Mouse (Mus musculus): ENCODE results near the gene Myt1. TPM values are rescaled to one million over a fixed set of nuclear protein-coding genes. Genes with fewer than 3 reads are reported as not detected.

Myt1 gene
- polyA plus RNA-seq, 1 experiment from 2014 or later: not detected

DNA sequence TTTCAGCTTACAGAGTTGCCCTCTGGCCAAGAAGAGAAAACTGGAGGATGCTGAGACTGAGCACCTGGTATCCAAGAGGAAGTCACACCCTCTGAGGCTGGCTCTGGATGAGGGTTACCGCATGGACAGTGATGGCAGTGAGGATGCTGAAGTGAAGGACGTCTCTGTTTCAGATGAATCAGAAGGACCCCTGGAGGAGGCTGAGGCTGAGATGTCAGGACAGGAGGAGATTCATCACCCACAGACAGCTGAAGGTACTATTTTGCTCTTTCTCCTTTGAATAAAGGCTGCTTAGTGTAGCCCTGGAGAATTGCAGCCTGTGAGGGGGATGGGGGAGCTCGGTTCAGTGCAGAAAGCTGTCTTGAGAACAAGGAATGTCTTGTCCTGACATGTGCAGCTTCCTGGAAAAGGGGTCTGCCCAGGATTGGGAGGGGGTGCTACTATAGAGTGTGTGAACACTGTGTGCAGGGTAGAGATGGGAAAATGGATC, 32.6 kb downstream of the Myt1 start:
- Histone ChIP-seq H3K27ac (ENCODE audit: low read depth) (no peak overlapping the region), H3K4me1 (ENCODE audit: insufficient read depth) (no peaks in the 10 kb centered on the region), H3K27me3 (ENCODE audit: insufficient read depth, low read length) (no peaks in the 10 kb centered on the region), H3K9ac (replicated peaks) (no peak overlapping the region), H3K4me3 (ENCODE audit: low read depth, low read length) (no peak overlapping the region), H3K36me3 (replicated peaks; ENCODE audit: insufficient read depth, low read length) (no peaks in the 10 kb centered on the region), H3K4me2 (ENCODE audit: low read depth, low read length) (no peak overlapping the region), H3K9me3 (ENCODE audit: low read length) (no peaks in the 10 kb centered on the region)
- ATAC-seq (no peak), DNase-seq (no peak)
- TF ChIP-seq CTCF (IDR thresholded peaks at IDR 0.05; ENCODE audit: low read depth): no peak
- 63% methylated on average over 3 of the region's 3 CpGs for WGBS (ENCODE audit: insufficient replicate concordance)

DNA sequence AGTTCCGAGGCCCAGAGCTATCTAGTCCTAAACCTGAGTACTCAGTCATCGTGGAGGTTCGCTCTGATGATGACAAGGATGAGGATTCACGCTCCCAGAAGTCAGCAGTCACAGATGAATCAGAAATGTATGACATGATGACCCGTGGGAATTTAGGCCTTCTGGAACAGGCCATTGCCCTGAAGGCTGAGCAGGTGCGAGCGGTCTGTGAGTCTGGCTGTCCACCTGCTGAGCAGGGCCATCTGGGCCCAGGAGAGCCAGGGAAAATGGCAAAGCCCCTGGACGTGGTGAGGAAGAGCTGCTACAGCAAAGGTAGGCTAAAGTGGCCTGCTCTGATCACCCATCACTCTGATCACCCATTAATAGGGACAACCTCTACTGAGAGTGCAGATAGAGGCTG, 34.5 kb downstream of the Myt1 start:
- Histone ChIP-seq H3K36me3 (replicated peaks; ENCODE audit: insufficient read depth, low read length) (no peaks in the 10 kb centered on the region), H3K4me1 (ENCODE audit: insufficient read depth) (no peaks in the 10 kb centered on the region), H3K9me3 (ENCODE audit: low read length) (no peaks in the 10 kb centered on the region), H3K27me3 (ENCODE audit: insufficient read depth, low read length) (no peaks in the 10 kb centered on the region), H3K9ac (replicated peaks) (no peak overlapping the region), H3K27ac (ENCODE audit: low read depth) (no peak overlapping the region), H3K4me3 (ENCODE audit: low read depth, low read length) (no peak overlapping the region), H3K4me2 (ENCODE audit: low read depth, low read length) (no peak overlapping the region)
- WGBS (ENCODE audit: insufficient replicate concordance): 64% methylated on average over 8 of the region's 8 CpGs
- no peak for ATAC-seq
- DNase-seq: no peak
- TF ChIP-seq EP300 (IDR thresholded peaks at IDR 0.05; ENCODE audit: low read depth) (no peak), CTCF (IDR thresholded peaks at IDR 0.05; ENCODE audit: low read depth) (no peak)

DNA sequence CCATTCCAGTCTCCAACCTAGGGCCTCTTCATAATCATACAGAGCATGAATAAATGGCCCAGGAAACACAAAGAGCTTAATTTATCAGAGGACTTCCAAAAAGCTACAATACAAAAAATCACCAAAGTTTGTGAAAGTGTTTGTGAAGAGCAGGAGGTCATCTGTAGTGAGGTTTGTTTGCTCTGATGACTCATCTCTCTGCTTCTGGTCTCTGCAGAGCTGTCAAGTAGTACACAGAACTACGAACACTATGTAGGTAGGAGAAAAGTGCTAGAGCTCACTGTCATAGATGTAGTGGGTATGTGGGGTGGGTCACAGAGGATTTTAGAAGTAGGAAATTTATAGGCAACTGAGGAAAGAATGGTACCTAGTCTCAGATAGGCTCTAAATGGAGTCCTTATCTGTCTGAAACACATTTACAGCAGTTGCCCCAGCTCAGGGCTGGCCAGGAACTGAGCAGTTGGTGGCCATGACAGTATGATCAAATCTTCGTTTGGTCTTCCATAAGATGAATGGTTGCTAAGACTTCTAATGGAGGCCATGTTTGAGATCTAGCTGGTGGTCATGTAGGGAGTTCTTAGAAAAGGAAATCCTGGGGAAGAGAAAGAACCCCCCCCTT, 66.0 kb downstream of the Myt1 start:
- no peaks in the 10 kb centered on the region for H3K27me3 ChIP-seq (ENCODE audit: insufficient read depth, low read length)
- ATAC-seq (peak; percentile 77), DNase-seq (no peak)
- TF ChIP-seq EP300 (IDR thresholded peaks at IDR 0.05; ENCODE audit: low read depth) (peak; percentile 47; the same call in 1 of the 2 replicates), CTCF (IDR thresholded peaks at IDR 0.05; ENCODE audit: low read depth) (no peak)
- H3K27ac ChIP-seq (ENCODE audit: low read depth): no peak overlapping the region
- no peak overlapping the region for H3K4me2 ChIP-seq (ENCODE audit: low read depth, low read length)
- H3K9ac ChIP-seq (replicated peaks): no peak overlapping the region
- H3K9me3 ChIP-seq (ENCODE audit: low read length): no peaks in the 10 kb centered on the region
- H3K4me1 ChIP-seq (ENCODE audit: insufficient read depth): peaks cover 4% of the 10 kb centered on the region; the same call in 1 of the 2 replicates
- H3K4me3 ChIP-seq (ENCODE audit: low read depth, low read length): no peak overlapping the region
- WGBS (ENCODE audit: insufficient replicate concordance): 39% methylated on average over 2 of the region's 2 CpGs
- H3K36me3 ChIP-seq (replicated peaks; ENCODE audit: insufficient read depth, low read length): no peaks in the 10 kb centered on the region

DNA sequence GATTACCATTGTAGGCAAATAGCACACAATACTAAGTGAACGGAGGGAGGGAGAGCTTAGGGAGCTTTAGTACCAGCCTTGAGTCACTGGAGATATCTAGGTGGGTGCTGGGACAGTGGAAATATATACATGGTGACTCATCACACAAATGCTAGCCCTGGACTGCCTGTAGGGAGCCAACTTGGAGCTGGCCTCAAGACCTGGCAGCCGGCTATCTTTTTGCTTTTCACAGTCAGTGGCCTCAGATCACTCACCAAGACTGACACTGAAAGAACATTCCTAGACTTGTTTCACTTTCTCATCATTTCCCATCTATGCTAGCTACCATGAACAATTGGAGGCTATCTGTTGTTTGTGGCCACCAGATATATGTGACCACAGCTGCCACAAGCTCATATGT, 69.6 kb downstream of the Myt1 start:
- Histone ChIP-seq H3K9me3 (ENCODE audit: low read length) (no peaks in the 10 kb centered on the region), H3K4me1 (ENCODE audit: insufficient read depth) (peaks cover 9% of the 10 kb centered on the region), H3K4me2 (ENCODE audit: low read depth, low read length) (no peak overlapping the region), H3K36me3 (replicated peaks; ENCODE audit: insufficient read depth, low read length) (no peaks in the 10 kb centered on the region), H3K27me3 (ENCODE audit: insufficient read depth, low read length) (no peaks in the 10 kb centered on the region), H3K27ac (ENCODE audit: low read depth) (no peak overlapping the region), H3K9ac (replicated peaks) (no peak overlapping the region), H3K4me3 (ENCODE audit: low read depth, low read length) (no peak overlapping the region)
- ATAC-seq: no peak
- no peak for DNase-seq
- 70% methylated on average over 2 of the region's 2 CpGs for WGBS (ENCODE audit: insufficient replicate concordance)
- TF ChIP-seq EP300 (IDR thresholded peaks at IDR 0.05; ENCODE audit: low read depth) (no peak), CTCF (IDR thresholded peaks at IDR 0.05; ENCODE audit: low read depth) (no peak)

DNA sequence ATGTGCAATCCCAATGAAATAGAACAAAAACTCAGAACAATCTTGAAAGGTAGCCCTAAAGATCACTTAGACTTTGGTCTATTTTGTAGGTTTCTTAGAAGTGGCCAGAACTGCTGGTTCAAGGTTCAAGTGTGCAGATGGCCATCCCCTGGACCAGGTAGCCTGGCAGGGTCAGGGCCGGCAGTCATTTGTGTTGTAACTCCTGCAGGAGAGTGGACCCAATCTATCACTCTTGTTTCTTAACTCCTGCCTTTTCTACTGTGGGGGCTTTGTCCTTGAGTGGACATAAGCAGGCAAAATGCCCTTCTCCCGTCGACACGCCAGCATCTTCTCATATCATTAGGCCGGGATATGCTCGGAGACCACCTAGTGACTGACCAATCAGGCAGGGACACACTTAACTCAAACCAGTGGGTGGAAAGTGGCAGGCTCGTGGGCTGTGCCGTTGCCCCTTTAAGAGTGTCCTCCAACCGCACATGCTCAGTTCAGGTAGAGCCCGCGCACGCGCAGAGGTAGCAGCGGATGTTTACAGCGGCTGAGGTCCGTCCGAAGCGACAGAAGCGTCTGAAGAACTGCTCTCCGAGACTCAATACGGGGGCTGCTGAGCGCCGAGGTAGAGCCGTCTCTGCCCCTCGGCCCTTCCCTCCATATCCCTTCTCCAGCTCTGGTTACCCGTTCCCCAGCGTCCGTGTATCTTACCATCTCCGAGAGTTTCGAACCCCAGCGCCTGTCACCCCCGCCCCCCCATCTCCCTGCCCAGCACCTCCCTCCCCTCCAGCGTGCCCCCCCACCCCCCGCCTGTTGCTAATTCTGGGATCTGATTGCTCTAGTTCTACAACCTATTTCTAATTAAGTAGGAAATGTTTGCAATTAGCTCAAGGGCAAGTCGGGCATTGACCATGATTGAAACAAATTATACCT, 74.5 kb downstream of the Myt1 start, which contains the start of gene Pcmtd2:
Pcmtd2 (plus strand) TSS at position 483 of the 921 bp plus-strand sequence.
- DNase-seq (peak; percentile 92), ATAC-seq (peak; percentile 99)
- Histone ChIP-seq H3K9ac (replicated peaks) (peak within 1 kb of the TSS; percentile 92), H3K36me3 (replicated peaks; ENCODE audit: insufficient read depth, low read length) (peaks cover 5% of the 10 kb centered on the region), H3K27ac (ENCODE audit: low read depth) (peak within 1 kb of the TSS; percentile 91), H3K4me1 (ENCODE audit: insufficient read depth) (peaks cover 14% of the 10 kb centered on the region), H3K4me3 (ENCODE audit: low read depth, low read length) (peak within 1 kb of the TSS; percentile 82), H3K9me3 (ENCODE audit: low read length) (no peaks in the 10 kb centered on the region), H3K27me3 (ENCODE audit: insufficient read depth, low read length) (no peaks in the 10 kb centered on the region), H3K4me2 (ENCODE audit: low read depth, low read length) (peak within 1 kb of the TSS; percentile 84)
- 0% methylated on average over 35 of the region's 35 CpGs for WGBS (ENCODE audit: insufficient replicate concordance)
- TF ChIP-seq CTCF (IDR thresholded peaks at IDR 0.05; ENCODE audit: low read depth) (no peak), EP300 (IDR thresholded peaks at IDR 0.05; ENCODE audit: low read depth) (no peak)

DNA sequence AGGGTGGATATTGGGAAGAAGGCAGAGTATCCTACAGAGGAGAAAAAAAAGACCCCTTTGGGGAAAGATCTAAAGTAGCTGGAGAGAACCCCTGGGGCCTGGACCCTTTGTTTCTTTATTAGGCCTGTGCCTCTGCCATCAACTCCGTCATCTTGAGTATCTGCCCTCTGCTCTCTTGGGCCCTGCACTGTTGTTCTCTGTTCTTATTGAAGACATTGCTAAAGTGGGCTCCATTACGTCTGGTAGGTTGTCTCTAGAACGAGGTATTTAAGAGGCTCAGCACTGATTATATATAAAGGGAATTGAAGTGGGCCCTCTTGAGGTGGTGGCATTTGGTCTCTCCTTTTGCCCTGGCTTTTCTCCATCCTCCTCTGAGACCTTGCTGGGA, 75.2 kb downstream of the Myt1 start:
- ATAC-seq: peak; percentile 12; the same call in 1 of the 2 replicates
- 10% methylated on average over 3 of the region's 3 CpGs for WGBS (ENCODE audit: insufficient replicate concordance)

More for the DNA sequence above, 75.2 kb downstream of the Myt1 start:
- peaks cover 7% of the 10 kb centered on the region for H3K36me3 ChIP-seq (replicated peaks; ENCODE audit: insufficient read depth, low read length)
- H3K27me3 ChIP-seq (ENCODE audit: insufficient read depth, low read length): no peaks in the 10 kb centered on the region
- H3K9me3 ChIP-seq (ENCODE audit: low read length): no peaks in the 10 kb centered on the region
- peak overlapping the region; percentile 91 for H3K27ac ChIP-seq (ENCODE audit: low read depth)
- peak overlapping the region; percentile 82 for H3K4me3 ChIP-seq (ENCODE audit: low read depth, low read length)
- TF ChIP-seq EP300 (IDR thresholded peaks at IDR 0.05; ENCODE audit: low read depth) (no peak), CTCF (IDR thresholded peaks at IDR 0.05; ENCODE audit: low read depth) (no peak)
- H3K4me2 ChIP-seq (ENCODE audit: low read depth, low read length): peak overlapping the region; percentile 84
- peaks cover 14% of the 10 kb centered on the region for H3K4me1 ChIP-seq (ENCODE audit: insufficient read depth)
- no peak for DNase-seq
- H3K9ac ChIP-seq (replicated peaks): peak overlapping the region; percentile 92

All from liver, postnatal 0 days (tissue).